ENCODE assay signal across 22 mouse cellular contexts in genomic region chr10:120407230-120407629, GRCm38 (mm10).
DNase-seq lines count a peak whose midpoint lies in the region; ATAC-seq and TF ChIP-seq lines count a peak whose summit lies in the region.
"Had no signal": no experiment of that assay in that cellular context is flagged by ENCODE, and none has a peak within 500 bp of the region (broad histone marks: within the 10 kb centered on the region; RNA-seq: fewer than 3 reads in every experiment).

No protein-coding gene starts in this region.

- ATAC-seq in midbrain, embryonic 11.5 days (ENCODE audit: low FRiP score): peak; percentile 50; the same call in 1 of the 2 replicates
- no peak for ATAC-seq in midbrain, postnatal 0 days (ENCODE audit: low FRiP score)
- ATAC-seq in embryonic facial prominence, embryonic 11.5 days (replicated peaks; ENCODE audit: insufficient number of reproducible peaks, low FRiP score, low TSS enrichment, low read depth): no peak
- no peak for ATAC-seq in liver, embryonic 11.5 days (replicated peaks; ENCODE audit: low FRiP score)
- ATAC-seq: activated CD4-positive, CD25-positive, alpha-beta regulatory T cell, adult 4 months; intestine, postnatal 0 days had no signal

- H3K9ac ChIP-seq in midbrain, embryonic 11.5 days (ENCODE audit: low read length): no peak overlapping the region
- H3K9ac ChIP-seq in midbrain, postnatal 0 days (replicated peaks; ENCODE audit: low read length, poor library complexity, severe bottlenecking): no peak overlapping the region
- no peak overlapping the region for H3K9ac ChIP-seq in embryonic facial prominence, embryonic 11.5 days (replicated peaks; ENCODE audit: low read length)
- H3K9ac ChIP-seq in liver, embryonic 11.5 days (ENCODE audit: low read depth, low read length): no peak overlapping the region
- H3K9ac ChIP-seq: heart, embryonic 13.5 days; hindbrain, embryonic 12.5 days; liver, embryonic 14.5 days; lung, embryonic 15.5 days had no signal

- 0 out of 2 replicates have a peak overlapping the region, but pooled peaks have one; percentile 9 for H3K27ac ChIP-seq in heart, embryonic 10.5 days
- H3K27ac ChIP-seq in midbrain, embryonic 11.5 days (ENCODE audit: low read depth, low read length): no peak overlapping the region
- no peak overlapping the region for H3K27ac ChIP-seq in midbrain, postnatal 0 days (ENCODE audit: low read depth, low read length)
- H3K27ac ChIP-seq in embryonic facial prominence, embryonic 11.5 days (replicated peaks; ENCODE audit: low read depth, low read length): no peak overlapping the region
- no peak overlapping the region for H3K27ac ChIP-seq in liver, embryonic 11.5 days (ENCODE audit: low read depth, low read length)
- H3K27ac ChIP-seq: gastrocnemius, adult 2 months; heart, embryonic 13.5 days; hindbrain, embryonic 12.5 days; kidney, postnatal 0 days; liver, embryonic 14.5 days; lung, embryonic 15.5 days had no signal

- H3K4me1 ChIP-seq in heart, embryonic 10.5 days: peaks cover 46% of the 10 kb centered on the region
- H3K4me1 ChIP-seq in midbrain, embryonic 11.5 days (ENCODE audit: control insufficient read depth, insufficient read depth, low read length): peaks cover 20% of the 10 kb centered on the region
- no peaks in the 10 kb centered on the region for H3K4me1 ChIP-seq in midbrain, postnatal 0 days (ENCODE audit: insufficient read depth, low read length)
- no peaks in the 10 kb centered on the region for H3K4me1 ChIP-seq in embryonic facial prominence, embryonic 11.5 days (ENCODE audit: control insufficient read depth, insufficient read depth, low read length)
- H3K4me1 ChIP-seq in liver, embryonic 11.5 days (replicated peaks; ENCODE audit: control insufficient read depth, insufficient read depth, low read length): peaks cover 11% of the 10 kb centered on the region; the same call in 1 of the 2 replicates

- H3K4me3 ChIP-seq in heart, embryonic 10.5 days: no peak overlapping the region
- no peak overlapping the region for H3K4me3 ChIP-seq in midbrain, embryonic 11.5 days (ENCODE audit: low read depth, low read length)
- H3K4me3 ChIP-seq in midbrain, postnatal 0 days (ENCODE audit: low read depth, low read length): no peak overlapping the region
- H3K4me3 ChIP-seq in embryonic facial prominence, embryonic 11.5 days (ENCODE audit: low read depth, low read length): no peak overlapping the region
- H3K4me3 ChIP-seq in liver, embryonic 11.5 days (ENCODE audit: low read depth, low read length): no peak overlapping the region
- H3K4me3 ChIP-seq: gastrocnemius, adult 2 months; heart, embryonic 13.5 days; hindbrain, embryonic 12.5 days; lung, embryonic 15.5 days had no signal

- DNase-seq in heart, embryonic 10.5 days (ENCODE audit: low spot score): no peak
- DNase-seq in heart, postnatal 14 days: no peak
- DNase-seq in midbrain, embryonic 11.5 days (ENCODE audit: low spot score, missing footprints): peak; percentile 91
- no peak for DNase-seq in midbrain, postnatal 0 days (ENCODE audit: low spot score)
- DNase-seq in embryonic facial prominence, embryonic 11.5 days (ENCODE audit: low spot score): peak; percentile 54
- DNase-seq in retina, embryonic 14.5 days (ENCODE audit: low spot score): peak; percentile 71
- DNase-seq in liver, embryonic 11.5 days (ENCODE audit: low spot score): no peak
- DNase-seq in yolk sac, embryonic 10.5 days (ENCODE audit: low spot score): no peak
- DNase-seq: adrenal gland, adult 8-10 months; cerebellum, adult 11-12 months; cerebellum, postnatal 10 days; gastrocnemius, adult 2 months; layer of hippocampus, postnatal 36 days; lung, postnatal 4 days; thymus, postnatal 14 days had no signal

- WGBS in heart, embryonic 10.5 days: 42% methylated on average over 9 of the region's 9 CpGs
- 21% methylated on average over 9 of the region's 9 CpGs for WGBS in midbrain, embryonic 11.5 days
- WGBS in midbrain, postnatal 0 days: 29% methylated on average over 9 of the region's 9 CpGs
- WGBS in embryonic facial prominence, embryonic 11.5 days: 21% methylated on average over 9 of the region's 9 CpGs
- 62% methylated on average over 9 of the region's 9 CpGs for WGBS in liver, embryonic 11.5 days

- no peak for TF ChIP-seq CTCF in midbrain, postnatal 0 days (IDR thresholded peaks at IDR 0.05)

- intact Hi-C loops in heart, postnatal 14 days (cut with DNase I): no loop called here

- no peak overlapping the region for H3K4me2 ChIP-seq in midbrain, embryonic 11.5 days
- H3K4me2 ChIP-seq in midbrain, postnatal 0 days (ENCODE audit: low read depth, low read length, poor library complexity, severe bottlenecking): no peak overlapping the region
- H3K4me2 ChIP-seq in embryonic facial prominence, embryonic 11.5 days (ENCODE audit: low read depth, low read length): no peak overlapping the region
- H3K4me2 ChIP-seq in liver, embryonic 11.5 days: no peak overlapping the region
- H3K4me2 ChIP-seq: heart, embryonic 13.5 days; hindbrain, embryonic 12.5 days; lung, embryonic 15.5 days had no signal

- peaks cover 13% of the 10 kb centered on the region; the same call in 1 of the 2 replicates for H3K36me3 ChIP-seq in heart, embryonic 10.5 days
- H3K36me3 ChIP-seq in midbrain, embryonic 11.5 days (ENCODE audit: control insufficient read depth, insufficient read depth, low read length): no peaks in the 10 kb centered on the region; the same call in 1 of the 2 replicates
- H3K36me3 ChIP-seq in midbrain, postnatal 0 days (ENCODE audit: insufficient read depth, low read length): no peaks in the 10 kb centered on the region
- H3K36me3 ChIP-seq in embryonic facial prominence, embryonic 11.5 days (replicated peaks; ENCODE audit: control insufficient read depth, insufficient read depth, low read depth, low read length): no peaks in the 10 kb centered on the region; the same call in 1 of the 2 replicates
- H3K36me3 ChIP-seq in liver, embryonic 11.5 days (ENCODE audit: control insufficient read depth, insufficient read depth, low read length): no peaks in the 10 kb centered on the region
- H3K36me3 ChIP-seq: heart, embryonic 13.5 days; hindbrain, embryonic 12.5 days; lung, embryonic 15.5 days had no signal

- H3K27me3 ChIP-seq in heart, embryonic 10.5 days (ENCODE audit: insufficient read depth, poor library complexity, severe bottlenecking): no peaks in the 10 kb centered on the region
- no peaks in the 10 kb centered on the region for H3K27me3 ChIP-seq in midbrain, embryonic 11.5 days (ENCODE audit: control insufficient read depth, insufficient read depth, low read length)
- H3K27me3 ChIP-seq in midbrain, postnatal 0 days (ENCODE audit: insufficient read depth, low read length): no peaks in the 10 kb centered on the region
- no peaks in the 10 kb centered on the region for H3K27me3 ChIP-seq in embryonic facial prominence, embryonic 11.5 days (ENCODE audit: control insufficient read depth, insufficient read depth, low read length)
- H3K27me3 ChIP-seq in liver, embryonic 11.5 days (replicated peaks; ENCODE audit: control insufficient read depth, insufficient read depth, low read length): no peaks in the 10 kb centered on the region
- H3K27me3 ChIP-seq: heart, embryonic 13.5 days; hindbrain, embryonic 12.5 days; lung, embryonic 15.5 days had no signal

- H3K9me3 ChIP-seq in heart, embryonic 10.5 days: no peaks in the 10 kb centered on the region
- no peaks in the 10 kb centered on the region for H3K9me3 ChIP-seq in midbrain, embryonic 11.5 days (ENCODE audit: control insufficient read depth, low read length)
- H3K9me3 ChIP-seq in midbrain, postnatal 0 days (ENCODE audit: low read length): no peaks in the 10 kb centered on the region
- H3K9me3 ChIP-seq in embryonic facial prominence, embryonic 11.5 days (replicated peaks; ENCODE audit: control insufficient read depth, low read length): no peaks in the 10 kb centered on the region
- no peaks in the 10 kb centered on the region for H3K9me3 ChIP-seq in liver, embryonic 11.5 days (ENCODE audit: control insufficient read depth, low read length)
- H3K9me3 ChIP-seq: heart, embryonic 13.5 days; hindbrain, embryonic 12.5 days; lung, embryonic 15.5 days had no signal

Comparison
In these comparisons a context has a peak if more than half of its experiments do, and no peak if none do; other contexts are left out.
1. DNase-seq: peak in midbrain, embryonic 11.5 days (single experiment), embryonic facial prominence, embryonic 11.5 days (single experiment) and retina, embryonic 14.5 days (single experiment); none in heart, embryonic 10.5 days (single experiment), heart, postnatal 14 days (0 of 2), midbrain, postnatal 0 days (single experiment), liver, embryonic 11.5 days (single experiment) and yolk sac, embryonic 10.5 days (single experiment).